Mouse (Mus musculus): ENCODE results near the gene Map2k6.

Map2k6 gene

DNA sequence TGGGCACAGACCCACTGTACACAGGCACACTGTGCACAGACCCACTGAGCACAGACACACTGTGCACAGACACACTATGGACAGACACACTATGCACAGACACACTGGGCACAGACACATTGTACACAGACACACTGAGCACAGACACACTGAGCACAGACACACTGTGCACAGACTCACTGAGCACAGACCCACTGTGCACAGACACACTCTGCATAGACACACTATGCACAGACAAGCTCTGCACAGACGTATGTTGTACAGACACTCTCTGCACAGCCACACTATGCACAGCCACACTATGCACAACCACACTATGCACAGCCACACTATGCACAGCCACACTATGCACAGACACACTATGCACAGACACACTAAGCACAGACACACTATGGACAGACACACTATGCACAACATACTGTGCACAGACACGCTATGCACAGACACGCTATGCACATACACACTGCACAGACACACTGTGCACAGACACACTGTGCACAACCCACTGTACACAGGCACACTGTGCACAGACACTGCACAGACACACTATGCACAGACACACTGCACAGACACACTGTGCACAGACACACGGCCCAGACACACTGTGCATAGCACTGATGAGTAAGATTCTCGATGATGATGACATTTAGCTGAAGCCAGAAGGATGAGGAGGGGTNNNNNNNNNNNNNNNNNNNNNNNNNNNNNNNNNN, 54.7 kb downstream of the Map2k6 start:
- no peak for DNase-seq

- no peak for DNase-seq
Observed at GRCm38 (mm10) chr11:110457441-110457912, 58.6 kb downstream of the Map2k6 start.

DNA sequence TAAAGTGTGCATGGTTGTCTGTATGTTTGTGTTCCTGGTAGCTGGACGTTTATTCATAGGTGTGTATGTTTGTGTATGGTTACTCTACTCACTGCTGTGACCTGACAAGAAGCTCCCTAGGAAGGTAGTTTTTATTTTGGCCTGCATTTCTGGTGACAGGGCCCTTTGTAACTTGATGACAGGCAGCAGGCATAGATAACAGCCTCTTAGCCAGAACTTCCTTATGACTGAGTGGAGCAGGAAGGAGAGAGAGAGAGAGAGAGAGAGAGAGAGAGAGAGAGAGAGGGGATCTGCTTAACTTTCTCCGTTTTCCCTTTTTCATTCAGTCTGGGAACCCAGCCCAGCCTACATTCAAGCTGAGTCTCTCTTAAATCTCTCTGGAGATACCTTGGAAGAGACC, 61.6 kb downstream of the Map2k6 start:
- no peak for DNase-seq

DNA sequence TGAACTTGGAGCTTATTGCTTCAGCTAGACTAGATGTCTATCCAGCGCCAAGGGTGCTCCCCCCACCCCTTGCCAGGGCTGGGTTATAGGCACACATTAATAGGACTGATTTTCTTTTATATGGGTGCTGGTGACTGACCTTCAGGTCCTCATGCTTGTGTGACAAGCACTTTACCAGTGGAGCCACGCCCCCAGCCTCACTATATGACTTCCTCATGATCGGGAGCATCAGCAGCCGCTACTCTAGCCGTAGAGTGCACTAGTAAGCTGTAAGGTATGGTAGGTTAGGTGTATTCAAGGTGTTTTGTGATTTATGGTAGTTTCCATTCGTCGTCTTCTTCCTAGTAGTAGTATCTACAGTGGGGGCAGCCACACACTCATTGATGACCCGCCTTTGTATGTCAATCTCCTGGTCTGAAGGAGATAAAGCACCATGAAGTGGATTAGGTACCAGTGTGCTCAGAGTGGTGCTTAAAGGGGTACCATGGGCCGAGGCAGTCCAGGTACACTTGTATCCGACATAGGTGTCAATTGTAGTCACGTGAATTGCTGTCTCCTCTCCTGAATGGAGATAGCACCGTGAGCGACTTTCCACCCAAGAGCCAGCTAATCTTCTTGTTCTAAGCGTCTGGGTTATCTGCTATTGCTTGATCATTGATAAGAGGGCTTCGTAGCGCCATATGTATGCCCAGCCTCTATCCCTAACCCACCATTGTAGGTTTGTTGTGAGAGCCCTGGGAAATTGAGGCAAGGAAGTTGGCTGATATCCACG, 62.8 kb downstream of the Map2k6 start:
- no peak for DNase-seq

- no peak for DNase-seq
Observed at GRCm38 (mm10) chr11:110462975-110463578, 64.2 kb downstream of the Map2k6 start.

DNA sequence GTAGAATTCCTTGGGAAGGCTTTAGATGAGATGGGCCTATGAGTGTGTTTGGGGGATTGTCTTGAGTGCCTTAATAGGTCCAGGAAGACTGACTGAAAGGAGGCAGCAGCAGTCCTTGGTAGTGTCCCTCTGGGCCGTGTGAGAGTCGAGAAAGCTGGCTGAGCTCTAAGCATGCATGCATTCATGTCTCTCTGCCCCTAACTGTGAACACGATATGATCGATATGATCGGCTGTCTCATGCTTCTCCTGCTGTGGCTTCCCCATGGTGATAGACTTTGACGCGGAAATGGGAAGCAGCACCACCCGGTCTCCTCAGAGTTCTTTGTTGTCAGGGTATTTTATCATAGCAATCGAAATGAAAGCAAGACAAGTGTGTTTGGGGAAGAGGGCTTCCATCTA, 64.9 kb downstream of the Map2k6 start:
- no peak for DNase-seq

- DNase-seq: no peak
Observed at GRCm38 (mm10) chr11:110469054-110469453, 70.1 kb downstream of the Map2k6 start.

- no peak for DNase-seq
Observed at GRCm38 (mm10) chr11:110470561-110471273, 71.8 kb downstream of the Map2k6 start.

- DNase-seq: no peak
Observed at GRCm38 (mm10) chr11:110471362-110471761, 72.4 kb downstream of the Map2k6 start.

DNA sequence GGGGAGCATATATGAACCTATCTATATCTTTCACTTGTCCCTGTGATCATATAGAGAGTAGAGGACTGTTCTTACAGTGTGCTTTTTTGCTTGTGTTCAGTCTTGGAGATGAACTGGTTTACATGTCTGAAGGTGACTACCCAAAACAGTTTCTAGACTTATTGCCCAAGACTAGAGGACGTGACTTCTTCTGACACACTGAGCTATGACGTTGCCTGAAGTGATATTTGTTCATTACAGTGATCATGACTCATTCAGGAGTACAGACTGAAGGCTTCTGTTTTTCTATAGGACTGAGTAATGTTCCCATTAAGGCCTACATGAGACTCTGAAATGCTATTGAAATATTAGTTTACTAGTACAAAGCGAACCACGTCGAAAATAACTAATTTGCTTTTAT, 73.2 kb downstream of the Map2k6 start:
- no peak for DNase-seq

DNA sequence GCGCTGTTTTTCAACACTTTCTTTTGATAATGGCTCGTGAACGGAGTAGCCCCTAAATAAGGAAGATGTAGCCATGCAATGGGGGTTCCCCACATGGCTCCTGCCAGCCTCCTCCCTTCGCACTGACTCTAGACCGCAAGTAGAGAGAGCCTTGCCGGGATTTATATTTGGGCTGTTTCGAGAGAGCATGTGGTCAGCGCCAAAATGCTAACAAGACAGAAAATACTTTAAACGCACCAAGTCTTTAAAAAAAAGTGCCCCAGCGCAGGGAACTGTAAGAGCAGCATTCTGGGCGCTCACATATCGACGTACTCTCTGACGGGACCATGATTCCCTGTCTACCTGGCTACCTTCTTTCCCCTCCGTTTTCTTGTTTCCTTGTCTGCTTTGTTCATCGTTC, 74.6 kb downstream of the Map2k6 start:
- no peak for DNase-seq

DNA sequence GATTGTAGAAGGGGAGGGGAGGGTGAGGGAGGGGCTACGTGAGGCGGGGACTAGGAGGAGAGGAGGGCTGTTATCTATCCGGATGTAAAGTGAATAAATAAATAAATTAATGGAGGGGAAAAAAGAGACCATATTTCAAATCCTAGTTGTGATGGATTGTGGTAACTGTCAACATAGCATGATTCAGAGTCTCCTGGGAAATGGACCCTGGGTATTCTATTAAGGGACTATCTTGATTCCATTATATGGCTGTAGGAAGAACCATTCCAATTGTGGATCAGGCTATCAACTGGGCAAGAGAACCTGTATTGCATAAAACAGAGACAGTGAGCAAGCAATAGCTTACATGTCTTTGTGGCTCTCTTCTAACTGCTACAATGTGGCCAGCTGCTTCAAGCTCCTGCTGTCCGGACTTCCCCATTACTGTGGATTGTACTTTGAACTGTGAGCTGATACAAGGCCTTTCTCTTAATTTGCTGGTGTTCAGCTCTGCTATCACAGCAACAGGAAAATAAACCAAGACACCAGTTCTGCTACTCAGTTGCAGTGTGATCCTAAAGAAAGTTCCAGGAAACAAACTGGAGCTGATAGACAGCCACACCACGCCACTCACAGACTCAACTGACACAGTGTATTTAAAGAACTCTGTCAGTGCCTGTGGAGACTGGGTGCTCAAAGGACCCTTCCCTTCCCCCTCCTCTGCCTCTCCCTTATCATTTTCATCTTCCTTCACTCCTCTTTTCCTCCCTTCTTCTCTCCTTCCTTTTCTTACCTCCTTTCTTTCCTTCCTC, 77.6 kb downstream of the Map2k6 start:
- no peak for DNase-seq

DNA sequence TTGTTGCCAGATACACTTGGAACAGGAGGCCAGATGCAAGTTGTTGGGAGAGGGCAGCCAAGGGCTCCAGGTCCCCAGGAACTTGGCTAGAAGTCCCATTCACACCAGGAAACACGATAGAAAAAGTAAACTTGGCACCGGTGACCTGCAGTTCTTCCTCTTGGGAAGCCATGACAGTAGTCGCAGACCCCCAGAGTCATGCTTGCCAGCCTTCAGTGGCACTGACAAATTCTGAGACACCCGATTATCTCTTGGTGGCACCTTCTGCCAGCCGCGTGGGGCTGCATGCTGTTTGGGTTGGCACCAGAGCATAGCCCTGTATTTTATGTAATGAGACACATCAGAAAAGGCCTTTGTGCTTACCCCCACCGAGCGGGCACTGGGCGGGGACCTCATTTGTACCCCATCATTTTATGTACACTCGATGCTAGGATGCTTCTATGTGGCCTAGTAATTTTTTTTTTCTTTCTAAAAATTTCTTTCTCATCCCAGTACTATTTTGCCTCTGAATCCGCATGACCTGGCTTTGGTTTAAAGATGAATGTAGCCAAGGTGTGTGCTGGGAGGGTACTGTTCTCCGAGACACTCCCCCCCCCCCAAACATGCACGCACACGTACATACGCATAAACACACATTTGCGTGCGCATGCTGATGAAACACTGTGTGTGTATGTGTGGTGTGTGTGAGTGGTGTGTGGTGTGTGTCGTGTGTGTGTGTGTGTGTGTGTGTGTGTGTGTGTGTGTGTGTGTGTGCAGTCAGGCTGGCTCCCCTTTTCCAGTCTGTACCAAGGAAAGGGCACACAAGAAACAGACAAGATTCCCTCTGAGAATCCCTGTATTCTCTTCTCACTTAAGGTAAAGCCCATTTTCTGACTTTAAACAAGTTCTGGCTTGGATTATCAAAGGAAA, 79.3 kb downstream of the Map2k6 start:
- DNase-seq: peak; percentile 70 to 71

GRCm38 (mm10) chr11:110478978-110479384, 80.1 kb downstream of the Map2k6 start:
- peak; percentile 43 to 53 for DNase-seq

- peak in 1 of 2 experiments; percentile 53 for DNase-seq
Observed at GRCm38 (mm10) chr11:110481406-110481805, 82.5 kb downstream of the Map2k6 start.

DNA sequence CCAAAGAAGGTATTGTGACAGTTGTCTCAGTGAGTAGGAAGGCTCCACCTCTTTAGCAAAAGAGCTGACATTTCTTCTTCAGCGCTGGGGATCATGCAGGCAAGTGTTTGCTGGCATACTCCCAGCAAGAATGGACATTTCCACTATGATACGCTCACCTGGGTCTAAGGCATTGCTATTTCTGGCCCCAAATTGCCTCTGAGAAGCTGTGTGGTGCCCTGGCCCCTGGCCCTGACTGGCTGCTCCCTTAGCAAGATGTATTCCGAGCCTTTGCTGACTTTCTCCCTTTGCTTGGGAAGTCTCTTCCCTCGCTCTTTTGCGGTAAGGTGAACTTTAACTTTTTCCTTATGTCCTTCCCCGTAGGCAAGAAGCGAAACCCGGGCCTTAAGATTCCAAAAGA, 83.3 kb downstream of the Map2k6 start:
- DNase-seq: peak in 1 of 2 experiments; percentile 19

DNA sequence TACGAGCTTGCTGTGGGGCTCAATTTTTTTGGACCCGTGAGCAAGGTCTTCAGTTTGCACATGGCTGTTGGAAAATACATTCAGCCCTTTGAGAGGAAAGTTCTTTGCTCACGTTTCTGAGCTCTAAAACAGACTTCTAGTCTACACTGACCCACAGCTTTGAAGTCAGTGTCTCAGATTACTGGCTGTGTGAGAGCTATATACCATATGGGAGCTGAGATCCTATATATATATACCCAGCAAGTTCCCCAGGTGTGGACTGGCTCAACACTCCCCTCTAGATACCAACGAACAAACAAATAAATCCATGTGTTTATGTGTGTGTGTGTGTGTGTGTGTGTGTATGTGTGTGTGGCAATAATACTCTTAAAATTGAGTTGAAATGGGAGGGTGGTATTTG, 83.7 kb downstream of the Map2k6 start:
- no peak for DNase-seq

- DNase-seq: peak in 1 of 2 experiments; percentile 40
Observed at GRCm38 (mm10) chr11:110483165-110483564, 84.2 kb downstream of the Map2k6 start.

- no peak for DNase-seq
Observed at GRCm38 (mm10) chr11:110484426-110484825, 85.5 kb downstream of the Map2k6 start.

- no peak for DNase-seq
Observed at GRCm38 (mm10) chr11:110485081-110485480, 86.2 kb downstream of the Map2k6 start.

DNA sequence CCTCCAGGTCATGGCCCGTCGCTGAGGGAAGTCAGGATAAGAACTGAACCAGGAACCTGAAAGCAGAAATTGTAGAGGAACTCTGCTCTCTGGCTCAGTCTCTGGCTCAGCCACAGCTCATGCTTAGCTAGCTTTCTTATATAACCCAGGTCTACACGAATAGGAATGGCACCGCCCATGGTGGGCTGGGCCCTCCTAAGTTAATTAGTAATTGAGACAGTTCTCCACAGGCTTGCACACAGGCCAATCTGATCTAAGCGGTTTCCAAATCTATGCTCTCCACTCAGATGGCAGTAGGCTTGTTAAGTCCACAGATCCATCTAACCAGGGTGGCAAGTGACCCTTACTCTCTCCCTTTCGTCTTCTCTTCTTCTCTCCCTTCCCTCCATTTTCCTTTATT, 88.9 kb downstream of the Map2k6 start:
- DNase-seq: no peak

All from cerebellum, postnatal 25 days (tissue).